Mouse (Mus musculus) regulatory T cell (primary cell): ENCODE measurements around the gene Parp16.
"Not testable (repeated sequence)": the region's sequence is repeated elsewhere in the genome, so short reads cannot be mapped to it uniquely, and the experiment has no call there.

Experiments used
- in situ Hi-C: fragments of 300-600 bp; cut with MboI, MseI; formaldehyde crosslinking; loops from one replicate; pipeline ENCODE4 v1.15.1; 2025; ENCODE audit warnings: high pct_unique_total_duplicates

Parp16 gene

DNA sequence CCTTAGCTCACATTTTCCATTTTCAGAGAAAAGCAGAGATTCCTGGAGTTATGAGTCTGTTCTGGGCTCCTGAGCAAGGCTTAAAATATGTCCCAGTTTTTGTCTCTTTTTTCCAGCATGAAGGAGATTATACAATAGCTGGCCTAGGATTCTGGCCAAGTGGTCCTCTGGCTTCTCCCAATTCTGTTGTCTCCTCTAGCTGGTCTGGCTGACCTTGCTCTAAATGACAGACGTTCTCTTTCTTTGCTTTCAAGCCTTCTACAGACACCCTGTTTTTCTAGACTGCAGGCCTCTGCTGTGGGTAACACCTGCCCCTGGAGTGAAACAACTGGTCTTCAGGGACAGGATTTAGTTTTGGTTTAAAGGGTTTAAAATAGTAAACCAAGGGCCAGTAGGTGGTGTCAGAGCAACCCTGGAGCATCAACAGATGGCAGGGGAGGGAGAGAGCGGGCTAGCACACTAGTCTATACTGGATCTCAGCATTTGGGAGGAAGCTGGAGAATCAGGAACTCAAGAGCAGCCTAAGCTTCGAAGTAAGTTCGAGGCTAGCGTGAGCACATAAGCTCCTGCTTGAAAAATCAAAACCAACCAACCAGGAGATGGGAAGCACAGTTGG lies 86.5 kb downstream of the Parp16 start:
- in situ Hi-C loops, result no loop called here

DNA sequence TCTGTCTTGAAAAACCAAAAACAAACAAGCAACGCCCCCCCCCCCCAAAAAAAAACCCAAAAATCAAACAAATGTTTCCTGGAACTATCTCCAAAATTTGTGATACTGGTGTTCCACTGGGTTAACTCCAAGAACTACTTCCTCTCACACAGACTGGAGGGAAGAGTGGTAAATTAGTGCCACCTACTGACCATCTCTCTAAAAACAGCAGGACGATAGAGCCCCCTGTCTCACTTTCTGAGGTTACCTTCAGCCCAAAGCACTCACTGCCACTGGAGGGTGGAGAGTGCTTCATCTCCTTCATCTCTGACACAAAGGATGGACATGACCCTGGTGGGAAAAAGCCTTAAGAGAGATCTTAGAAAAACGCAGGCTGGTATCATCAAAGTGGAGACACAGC lies 88.1 kb downstream of the Parp16 start:
- in situ Hi-C loops, result no loop called here

DNA sequence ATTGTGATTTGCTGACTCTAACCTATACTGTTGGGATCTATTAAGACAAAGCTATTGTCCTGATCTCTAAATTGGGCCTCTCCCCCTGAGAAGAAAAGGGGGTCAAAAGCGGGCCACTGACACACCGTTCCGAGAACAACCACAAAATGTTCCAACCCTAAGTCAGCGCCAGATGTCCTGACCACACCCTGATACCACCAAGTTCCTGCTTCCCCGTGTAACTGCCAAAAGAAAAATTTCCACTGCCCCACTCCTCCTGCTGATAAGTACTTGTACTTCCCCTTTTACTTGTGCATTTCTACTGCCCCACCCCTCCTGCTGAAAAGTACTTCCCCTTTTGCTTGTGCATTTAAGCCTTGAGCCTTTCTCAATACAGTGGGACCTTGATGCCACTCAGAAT lies 93.1 kb downstream of the Parp16 start:
- in situ Hi-C loops, result not testable (repeated sequence)
